Mouse (Mus musculus) left cerebral cortex, postnatal 14 days (tissue): ENCODE measurements around the gene Nabp2. TPM values are rescaled to one million over a fixed set of nuclear protein-coding genes. Genes with fewer than 3 reads are reported as not detected.

Experiments used
- DNase-seq, 2 experiments: peaks; one replicate each; pipeline ENCODE4 v3.0.0; 2021 to 2022; ENCODE audit warnings: low spot score in 2 of 2, mixed read lengths in 1 of 2
- intact Hi-C: fragments of 180-260 bp; cut with DNase I; formaldehyde crosslinking; loops from one replicate; pipeline ENCODE4 v1.15.1; 2025
- long read RNA-seq, 2 experiments: library from polyadenylated mRNA; stranded (forward); transcript quantifications; one replicate each; pipeline ENCODE4 v2.0.0; 2021
- total RNA-seq, 2 experiments: library from RNA; stranded (reverse); gene quantifications; 2 replicates each; pipeline ENCODE4 v1.2.3; 2021

The Nabp2 gene
- total RNA-seq = 10 to 100 TPM; 88.3 to 92.5 TPM
- long read RNA-seq, experiment 1, transcript Nabp2-202 (6 exons, 1,371 nt) = minor isoform, 19 of 95 reads
- long read RNA-seq, experiment 1, transcript Nabp2-201 (7 exons, 1,130 nt) = major isoform, 54 of 95 reads
- long read RNA-seq, experiment 1, partial matches to known transcripts = 5 of 95 reads
- long read RNA-seq, experiment 1, other reads (novel, unspliced or antisense) = 13 of 95 reads
- long read RNA-seq, experiment 2, transcript Nabp2-202 (6 exons, 1,371 nt) = minor isoform, 15 of 78 reads
- long read RNA-seq, experiment 2, transcript Nabp2-201 (7 exons, 1,130 nt) = major isoform, 47 of 78 reads
- long read RNA-seq, experiment 2, partial matches to known transcripts = 1 of 78 reads
- long read RNA-seq, experiment 2, other reads (novel, unspliced or antisense) = 12 of 78 reads

GRCm38 (mm10) chr10:128411211-128412054, at the start of gene Nabp2, which contains the start of gene Rnf41:
Gene Nabp2, minus strand, starts transcription at chr10:128411492.
Gene Rnf41, plus strand, starts transcription at chr10:128411657.
- peak; percentile 96 to 97 for DNase-seq
- intact Hi-C loops = loop anchor here (2.0 kb wide), 1 partner anchor 47 kb away; the partner anchor contains the start of gene Smarcc2

DNA sequence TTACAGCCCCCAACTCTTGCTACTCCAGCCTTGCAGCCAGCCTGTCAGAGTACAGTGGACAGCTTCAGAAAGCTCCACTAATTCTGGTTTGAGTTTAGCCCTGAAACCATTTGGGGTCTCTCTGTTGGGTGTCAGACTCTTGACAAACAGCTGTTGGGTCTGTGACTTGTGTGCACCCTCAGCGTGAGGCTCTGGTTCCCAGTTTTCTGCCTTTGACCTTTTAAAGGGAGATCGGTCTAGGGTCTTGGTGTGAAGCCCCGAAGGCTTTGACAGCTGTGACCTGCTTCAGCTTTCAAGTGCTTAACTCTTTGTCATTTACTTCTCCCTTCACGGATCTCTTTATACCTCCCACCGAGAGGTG, 49.0 kb upstream of the Nabp2 start:
- intact Hi-C loops = no loop called here
- no peak for DNase-seq

DNA sequence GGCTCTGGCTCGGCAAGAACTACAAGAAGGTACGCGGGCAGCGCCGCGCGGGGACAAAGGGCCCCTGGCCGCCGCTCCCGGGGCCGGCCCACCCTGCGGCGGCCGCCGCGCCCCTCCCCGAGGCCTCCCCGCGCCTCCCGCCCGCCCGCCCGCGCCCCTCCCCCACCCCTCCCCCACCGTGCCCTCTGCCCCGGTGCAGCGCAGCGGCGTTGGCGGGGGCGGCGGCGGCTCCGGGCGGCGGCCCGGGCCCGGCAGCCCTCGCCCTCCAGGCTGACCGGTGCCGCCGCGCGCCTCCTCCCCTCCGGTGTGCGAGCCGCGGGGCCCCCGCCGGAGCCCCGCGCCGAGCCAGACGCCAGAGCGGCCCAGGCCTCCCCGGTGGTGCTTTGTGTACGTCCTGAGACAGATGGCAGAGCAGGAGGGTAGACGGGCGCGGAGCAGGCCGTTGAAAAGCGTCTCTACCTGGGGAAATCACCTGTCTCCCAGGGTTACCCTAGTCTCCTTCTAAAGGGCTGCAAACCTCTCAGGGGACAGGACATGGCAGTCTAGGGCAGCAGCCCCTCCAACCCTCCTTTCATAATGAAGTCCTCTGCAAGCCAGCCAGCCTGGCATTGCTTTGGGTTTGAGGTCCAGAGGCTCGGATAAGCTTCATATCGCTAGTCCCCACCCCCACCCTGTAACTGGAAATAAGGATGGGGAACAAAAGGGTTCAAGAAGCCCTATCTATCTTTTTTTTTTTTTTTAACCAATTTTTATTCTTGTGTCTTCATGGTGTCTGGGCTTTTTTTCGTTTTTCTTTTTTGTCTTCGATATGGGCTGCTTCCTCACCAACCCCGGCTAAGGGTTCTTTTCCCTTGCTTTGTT, 48.3 kb upstream of the Nabp2 start:
- intact Hi-C loops = loop anchor here (2.0 to 10.0 kb wide), 3 partner anchors 49 to 125 kb away; partner anchors contain the start of genes Coq10a, Cs, Nabp2 and Rnf41

GRCm38 (mm10) chr10:128458719-128459408, 47.6 kb upstream of the Nabp2 start, which contains the start of gene Smarcc2:
Gene Smarcc2, plus strand, starts transcription at chr10:128459248.
- intact Hi-C loops = loop anchor here (2.0 to 10.0 kb wide), 3 partner anchors 48 to 124 kb away; partner anchors contain the start of genes Coq10a, Cs, Nabp2 and Rnf41
- DNase-seq = peak; percentile 52 to 83

More for the DNA sequence above, 48.3 kb upstream of the Nabp2 start:
- peak in 1 of 2 experiments; percentile 21 for DNase-seq

DNA sequence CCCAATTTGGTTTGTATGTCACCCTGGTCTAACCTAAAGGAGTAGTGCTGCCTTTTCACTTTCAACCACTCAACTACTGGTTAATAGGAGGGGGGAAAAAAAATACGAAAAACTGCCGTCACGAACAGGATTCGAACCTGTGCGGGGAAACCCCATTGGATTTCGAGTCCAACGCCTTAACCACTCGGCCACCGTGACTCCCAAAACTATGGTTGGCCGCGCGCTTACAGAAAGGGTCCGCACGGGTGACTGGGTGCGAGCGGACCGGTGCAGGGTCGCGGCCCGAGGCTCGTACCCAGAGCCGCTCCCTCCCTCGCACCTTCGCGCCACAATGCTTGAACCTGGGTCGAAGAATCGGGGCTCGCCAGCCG, 47.0 kb upstream of the Nabp2 start:
- peak; percentile 83 to 94 for DNase-seq
- intact Hi-C loops = loop anchor here (2.0 to 10.0 kb wide), 3 partner anchors 48 to 124 kb away; partner anchors contain the start of genes Coq10a, Cs, Nabp2 and Rnf41

- DNase-seq = no peak
- intact Hi-C loops = loop anchor here (2.0 to 10.0 kb wide), 3 partner anchors 47 to 123 kb away; partner anchors contain the start of genes Coq10a, Cs, Nabp2 and Rnf41
Observed at GRCm38 (mm10) chr10:128457676-128458075, 46.4 kb upstream of the Nabp2 start.

DNA sequence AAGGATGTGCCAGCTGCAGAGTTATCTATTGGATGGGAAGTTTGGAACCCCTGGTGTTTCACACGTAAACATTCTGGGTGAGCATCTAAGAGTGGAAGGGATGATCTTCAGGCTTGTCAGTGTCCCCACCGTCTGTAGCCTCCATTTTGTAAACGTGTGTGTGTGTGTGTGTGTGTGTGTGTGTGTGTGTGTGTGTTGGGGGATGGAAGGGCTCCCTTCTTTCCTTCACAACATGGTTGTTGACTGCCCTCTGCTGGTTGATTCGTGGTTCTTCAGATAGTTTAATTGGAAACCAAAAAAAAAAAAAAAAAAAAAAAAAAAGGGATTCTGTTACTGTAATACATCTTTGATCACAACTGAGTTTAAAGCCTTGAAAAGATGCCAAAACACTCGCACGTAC, 44.0 kb upstream of the Nabp2 start:
- peak; percentile 75 to 83 for DNase-seq
- intact Hi-C loops = loop anchor here (5.0 to 10.0 kb wide), 2 partner anchors 88 to 120 kb away; partner anchors contain the start of genes Coq10a and Cs

DNA sequence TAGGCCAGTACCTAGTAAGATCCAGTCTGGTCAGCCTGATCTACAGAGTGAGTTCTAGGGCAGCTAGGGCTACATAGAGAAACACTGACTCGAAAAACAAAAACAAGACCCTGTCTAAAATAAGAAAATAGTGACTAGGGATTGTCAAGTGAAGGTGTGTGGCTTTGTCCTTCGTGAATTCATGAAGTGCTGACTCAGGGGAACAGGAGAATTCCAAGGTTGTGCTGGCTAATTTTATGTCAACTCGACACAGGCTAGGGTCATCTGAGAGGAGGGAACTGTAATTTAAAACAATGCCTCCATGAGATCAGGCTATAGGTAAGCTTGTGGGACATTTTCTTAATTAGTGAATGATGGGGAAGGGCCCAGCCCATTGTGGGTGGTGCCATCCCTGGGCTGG, 43.2 kb upstream of the Nabp2 start:
- DNase-seq = no peak
- intact Hi-C loops = loop anchor here (10.0 kb wide), 1 partner anchor 120 kb away; the partner anchor contains the start of gene Cs

DNA sequence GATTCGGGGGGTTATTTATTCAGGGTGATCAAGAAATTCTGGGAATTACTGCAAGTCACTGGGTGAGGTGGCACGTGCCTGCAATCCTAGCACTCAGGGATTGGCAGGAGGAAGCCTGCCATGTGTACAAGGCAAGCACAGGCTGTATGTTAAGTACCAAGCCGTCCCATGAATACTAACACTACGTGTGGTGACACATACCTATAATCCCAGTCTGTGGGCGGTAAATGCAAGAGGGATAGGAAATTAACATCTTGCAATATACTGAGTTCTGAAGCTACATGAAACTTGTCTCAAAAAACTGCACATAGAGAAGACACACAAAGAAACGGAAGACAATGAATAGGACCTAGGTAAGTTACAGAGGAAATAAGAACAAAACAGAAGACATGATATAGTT, 39.7 kb upstream of the Nabp2 start:
- intact Hi-C loops = loop anchor here (10.0 kb wide), 1 partner anchor 116 kb away; the partner anchor contains the start of gene Cs
- DNase-seq = no peak

DNA sequence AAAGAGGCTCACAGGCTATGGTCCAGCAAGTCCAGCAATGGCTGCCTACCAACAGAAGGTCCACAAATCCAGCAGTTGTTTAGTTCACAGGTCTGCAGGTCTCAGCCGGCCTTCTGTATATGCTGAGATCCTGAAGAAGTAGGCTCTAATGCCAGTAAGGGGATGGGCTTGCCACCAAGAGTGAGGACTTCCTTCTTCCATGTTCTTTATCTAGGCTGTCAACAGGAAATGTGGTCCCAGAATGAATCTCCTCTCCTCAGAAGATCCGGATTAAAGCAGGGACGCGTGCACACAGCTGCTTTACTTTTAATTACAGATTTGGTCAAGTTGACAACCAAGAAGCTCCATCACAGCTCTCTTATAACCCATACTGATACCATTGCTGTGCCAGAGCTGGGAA, 34.1 kb upstream of the Nabp2 start:
- DNase-seq = no peak
- intact Hi-C loops = no loop called here

DNA sequence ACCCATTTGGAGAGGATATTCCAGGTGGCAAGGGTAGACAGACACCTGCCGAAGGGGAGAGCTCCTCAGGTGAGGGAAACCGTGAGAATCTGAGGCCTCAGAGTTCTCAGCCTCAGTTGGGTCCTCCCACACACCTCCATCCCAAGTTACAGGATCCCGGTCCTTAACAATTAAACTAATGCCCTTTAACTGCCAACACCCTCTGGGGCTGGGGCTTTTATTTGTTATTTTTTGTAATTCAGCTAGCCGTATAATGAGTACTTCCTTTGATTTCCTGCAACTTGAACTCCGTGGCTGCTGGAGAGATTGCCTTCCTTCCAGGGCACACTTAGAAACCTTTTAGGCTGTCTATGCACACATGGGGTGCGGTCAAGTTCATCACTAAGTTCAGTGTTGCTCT, 33.1 kb upstream of the Nabp2 start:
- intact Hi-C loops = no loop called here

GRCm38 (mm10) chr10:128442718-128443117, 31.4 kb upstream of the Nabp2 start:
- no peak for DNase-seq
- intact Hi-C loops = no loop called here

More for the DNA sequence above, 33.1 kb upstream of the Nabp2 start:
- no peak for DNase-seq

DNA sequence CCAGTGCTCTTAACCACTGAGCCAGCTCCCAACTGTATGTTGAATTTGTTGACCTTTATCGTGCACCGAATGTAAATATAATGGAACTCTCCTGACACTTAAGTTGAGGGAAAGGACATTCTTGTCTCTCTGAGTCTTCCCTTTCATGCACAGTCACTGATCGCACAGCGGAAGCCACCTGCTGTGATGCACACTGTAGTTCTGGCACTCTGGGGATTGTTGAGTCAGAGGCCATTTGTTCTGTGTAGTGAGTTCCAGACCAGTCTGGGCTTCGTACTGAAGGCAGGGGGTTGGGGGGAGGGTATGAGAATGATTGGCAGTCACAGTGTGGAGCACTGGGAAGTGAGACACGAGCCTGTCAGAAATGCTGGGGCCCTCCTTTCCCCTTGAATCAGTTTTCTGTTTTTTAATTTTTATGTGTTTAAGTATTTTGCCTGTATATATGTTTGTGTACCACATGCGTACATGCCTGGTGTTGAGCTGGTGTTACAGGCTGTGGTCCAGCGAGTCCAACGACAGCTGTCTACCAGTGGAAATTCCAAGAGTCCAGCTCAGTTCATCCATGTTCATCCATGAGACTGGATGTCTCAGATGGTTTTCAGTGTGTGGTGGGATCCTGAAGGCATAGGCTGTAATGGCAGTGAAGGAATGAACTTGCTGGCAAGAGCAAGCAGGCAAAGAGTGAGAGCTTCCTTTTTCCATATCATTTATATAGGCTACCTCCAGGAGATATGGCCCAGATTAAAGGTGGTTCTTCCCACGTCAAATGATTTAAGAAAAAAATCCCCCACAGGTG, 30.2 kb upstream of the Nabp2 start:
- intact Hi-C loops = no loop called here
- DNase-seq = no peak

- intact Hi-C loops = no loop called here
- no peak for DNase-seq
Observed at GRCm38 (mm10) chr10:128440407-128440806, 29.1 kb upstream of the Nabp2 start.

DNA sequence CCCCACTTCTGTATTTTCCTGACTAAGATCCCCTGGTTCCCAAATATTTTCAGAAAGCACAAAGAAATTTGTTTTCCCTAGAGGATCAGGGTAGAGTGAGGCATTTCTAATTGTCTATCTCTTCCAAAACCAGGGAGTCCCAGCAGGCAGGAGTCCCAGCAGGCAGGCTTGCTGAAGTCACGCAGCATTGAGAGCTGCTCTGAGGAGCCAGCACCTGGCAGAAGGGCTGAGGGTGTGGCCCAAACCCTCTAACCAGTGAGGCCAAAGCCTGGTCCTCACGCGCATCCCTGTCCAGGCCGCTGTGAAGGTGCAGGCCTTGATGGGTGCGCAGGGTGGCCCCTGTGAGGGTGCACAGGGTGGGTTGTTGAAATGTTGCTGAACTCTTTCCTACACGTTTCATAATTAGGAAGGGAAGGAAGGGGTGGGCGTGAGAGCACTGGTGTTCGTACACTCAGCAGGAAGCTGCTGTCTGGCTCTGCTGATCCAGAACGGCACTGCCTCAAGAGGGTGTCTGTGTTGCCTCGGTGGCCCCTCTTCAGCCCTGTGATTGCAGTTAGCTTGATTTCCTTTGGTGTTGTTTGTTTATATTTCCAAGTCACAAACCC, 27.5 kb upstream of the Nabp2 start:
- DNase-seq = no peak
- intact Hi-C loops = no loop called here

- intact Hi-C loops = no loop called here
- DNase-seq = no peak
Observed at GRCm38 (mm10) chr10:128436376-128436775, 25.1 kb upstream of the Nabp2 start.

DNA sequence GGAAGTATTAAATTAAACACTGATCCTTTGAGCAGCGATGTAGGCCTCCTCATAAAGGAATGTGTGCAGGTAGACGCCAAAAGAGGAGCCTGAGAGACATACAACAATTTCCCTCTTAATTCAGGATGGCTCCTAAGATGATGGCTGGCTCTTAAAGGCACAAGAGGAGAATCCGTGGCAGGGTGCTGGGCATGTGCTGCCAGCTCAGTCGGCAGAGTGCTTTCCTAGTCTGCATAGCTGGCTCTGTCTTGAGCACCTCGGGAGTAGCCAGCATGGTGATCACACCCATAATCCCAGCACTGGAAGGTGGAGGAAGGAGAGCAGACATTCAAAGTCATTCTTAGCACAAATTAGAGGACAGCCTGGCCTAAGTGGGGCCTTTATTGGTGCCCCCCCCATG, 24.6 kb upstream of the Nabp2 start:
- intact Hi-C loops = no loop called here
- DNase-seq = no peak
